Mouse (Mus musculus): ENCODE results near the gene Zfp112. TPM values are rescaled to one million over a fixed set of nuclear protein-coding genes. Genes with fewer than 3 reads are reported as not detected.
A peak's percentile ranks its signal among the peaks of the same experiment; 100 is the strongest.
"Not testable (repeated sequence)": the region's sequence is repeated elsewhere in the genome, so short reads cannot be mapped to it uniquely, and the experiment has no call there.

Gene Zfp112
- total RNA-seq (2021) = 1 to 10 TPM; 5.3 to 5.7 TPM
- long read RNA-seq, experiment 1, partial matches to known transcripts = 0 of 6 reads
- long read RNA-seq, experiment 1, other reads (novel, unspliced or antisense) = 4 of 6 reads
- long read RNA-seq, experiment 2, partial matches to known transcripts = 1 of 6 reads
- long read RNA-seq, experiment 2, other reads (novel, unspliced or antisense) = 4 of 6 reads

GRCm38 (mm10) chr7:24112156-24112856 is at the start of gene Zfp112:
Gene Zfp112, plus strand, starts transcription at chr7:24112314.
- DNase-seq (ENCODE audit: low spot score) = peak; percentile 87

DNA sequence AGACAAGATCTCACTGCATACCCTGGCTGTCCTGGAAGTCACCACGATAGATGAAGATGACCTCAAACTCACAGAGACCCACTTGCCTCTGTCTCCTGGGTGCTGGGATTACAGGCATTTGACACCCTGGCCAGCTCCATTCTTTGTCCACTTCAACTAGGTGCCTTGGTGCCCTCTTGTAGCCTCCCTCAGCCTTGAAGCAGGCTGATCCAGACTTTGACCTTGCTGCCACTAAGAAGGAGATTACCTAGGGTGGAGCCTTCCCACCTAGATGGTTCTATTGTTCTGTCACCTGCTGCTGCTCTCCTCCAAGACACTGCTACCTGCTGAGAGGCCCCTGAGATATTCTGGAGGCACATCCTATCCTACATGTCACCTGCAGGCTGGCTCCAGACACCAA is 37.7 kb upstream of the Zfp112 start:
- not testable (repeated sequence) for DNase-seq (ENCODE audit: low spot score)

GRCm38 (mm10) chr7:24081634-24082431 is 30.3 kb upstream of the Zfp112 start, which contains the start of gene Zfp180:
Gene Zfp180, plus strand, starts transcription at chr7:24081924.
- peak; percentile 97 for DNase-seq (ENCODE audit: low spot score)

DNA sequence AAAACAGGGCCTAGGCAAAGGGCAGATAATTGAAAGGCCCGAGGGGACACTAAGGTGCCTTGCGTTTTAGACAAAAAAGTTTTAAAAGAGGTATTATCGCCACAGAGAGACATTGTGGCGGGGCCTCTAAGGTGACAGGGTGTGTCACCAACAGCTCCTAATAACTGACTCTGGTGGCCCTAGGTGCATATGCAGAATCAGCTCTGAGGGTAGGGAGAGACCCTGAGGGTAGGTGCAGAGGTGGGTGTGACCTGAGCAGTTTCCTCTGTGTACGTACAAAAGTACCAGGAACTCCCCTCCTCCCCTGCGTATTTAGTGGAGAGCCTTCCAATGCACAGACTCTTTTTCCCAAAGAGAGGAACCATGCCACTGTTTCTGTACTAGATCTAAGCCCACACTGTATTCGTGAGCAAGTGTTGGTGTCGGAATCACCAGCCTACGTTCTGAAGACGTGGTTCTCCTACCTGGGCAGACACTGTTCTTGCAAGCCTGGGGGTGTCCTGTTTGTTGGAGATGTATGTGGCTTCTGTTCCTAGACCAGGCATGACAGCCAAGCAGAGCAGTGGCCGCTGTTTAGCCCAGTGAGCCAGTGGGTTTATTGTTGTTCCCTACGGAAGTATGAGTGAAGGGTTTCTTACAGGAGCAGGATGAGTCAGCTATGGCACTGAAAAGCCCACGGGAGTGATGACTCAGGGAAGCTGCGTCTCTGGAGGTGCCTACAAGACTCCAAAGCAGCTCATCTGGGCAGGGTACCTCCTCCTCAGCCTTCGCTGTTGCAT is 29.5 kb upstream of the Zfp112 start:
- DNase-seq (ENCODE audit: low spot score) = no peak

DNA sequence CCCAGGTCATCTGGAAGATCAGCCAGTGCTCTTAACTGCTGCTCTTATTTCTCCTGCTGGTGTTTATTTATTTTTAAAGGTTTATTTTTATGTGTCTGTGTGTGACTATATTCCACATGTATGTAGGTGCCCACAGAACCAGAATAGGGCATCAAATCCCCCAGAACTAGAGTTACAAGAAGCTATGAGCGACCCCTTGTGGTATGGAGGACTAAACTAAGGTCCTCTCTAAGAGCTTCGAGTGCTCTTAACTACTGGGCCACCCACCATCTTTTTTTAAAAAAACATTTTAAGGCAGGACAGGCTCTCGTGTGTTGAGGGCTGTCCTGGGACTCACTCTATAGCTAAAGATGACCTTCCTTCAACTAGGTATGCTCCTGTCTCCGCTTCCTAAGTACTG is 25.2 kb upstream of the Zfp112 start:
- DNase-seq (ENCODE audit: low spot score) = no peak

DNA sequence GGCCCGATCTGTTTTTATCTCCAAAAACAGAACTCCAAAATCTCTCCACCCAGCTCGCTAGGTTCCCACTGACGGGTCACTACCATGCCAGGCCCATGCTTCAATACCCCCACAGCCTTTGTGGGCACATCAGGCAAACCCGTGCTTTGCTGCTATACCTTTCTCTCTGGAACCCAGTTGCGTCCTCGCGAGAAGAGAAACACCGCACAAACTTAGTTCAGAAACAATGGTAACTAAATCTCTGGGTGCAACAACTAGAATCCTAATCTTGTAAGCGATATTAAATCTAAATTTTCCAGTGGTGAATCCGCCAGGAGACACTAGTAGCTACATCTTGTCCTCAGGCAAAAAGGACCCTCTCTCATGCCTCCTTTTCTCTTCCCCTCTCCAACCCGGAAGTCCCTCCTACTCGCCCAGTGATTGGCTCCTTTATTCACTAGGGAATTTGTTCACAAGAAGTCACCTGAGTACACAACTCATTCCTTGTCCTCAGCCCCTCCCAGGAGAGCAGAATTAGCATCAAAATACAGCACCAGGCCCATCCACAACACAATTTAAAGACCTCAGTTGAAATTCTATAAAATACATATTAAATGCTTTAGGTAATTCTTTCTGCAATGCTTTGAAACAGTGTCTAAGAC is 24.5 kb upstream of the Zfp112 start:
- DNase-seq (ENCODE audit: low spot score) = no peak

DNA sequence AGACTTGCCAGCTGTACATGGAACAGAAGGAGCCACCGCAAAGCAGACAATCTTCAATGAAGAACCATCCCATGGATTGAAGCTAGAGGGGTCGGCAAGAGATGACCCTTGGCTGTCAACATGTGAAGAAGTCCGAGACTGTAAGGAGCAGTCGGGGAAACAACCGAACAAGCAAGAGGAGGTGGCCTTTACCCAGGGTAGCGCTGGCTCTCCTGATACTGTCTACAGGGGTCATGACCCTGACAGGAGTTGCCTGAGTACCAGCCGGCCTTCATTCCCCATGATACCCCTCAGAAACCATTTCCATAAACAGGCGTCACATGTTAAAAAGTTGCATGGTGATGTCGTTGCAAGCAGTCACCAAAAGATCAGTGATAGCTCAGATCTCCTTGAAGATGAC is 7.7 kb upstream of the Zfp112 start:
- no peak for DNase-seq (ENCODE audit: low spot score)

GRCm38 (mm10) chr7:24105144-24105703 is 6.9 kb upstream of the Zfp112 start:
- DNase-seq (ENCODE audit: low spot score) = no peak

DNA sequence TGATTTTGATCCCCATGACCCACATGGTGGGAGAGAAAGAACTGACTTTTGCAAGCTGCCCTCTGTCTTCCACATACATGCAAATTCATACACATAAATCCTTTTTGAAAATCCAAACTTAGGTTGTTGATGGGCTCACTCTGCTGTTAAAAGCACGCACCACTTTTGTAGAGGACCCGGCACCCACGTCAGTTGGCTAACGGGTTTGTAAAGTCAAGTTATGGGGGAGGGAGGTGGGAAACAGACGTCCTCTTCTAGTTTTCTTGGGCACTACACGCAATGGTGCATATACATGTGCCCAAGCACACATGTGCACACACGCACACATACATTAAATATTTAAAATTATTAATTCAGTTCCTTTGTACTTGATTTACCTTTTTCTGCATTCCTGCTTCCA is 1.3 kb upstream of the Zfp112 start:
- DNase-seq (ENCODE audit: low spot score) = no peak

DNA sequence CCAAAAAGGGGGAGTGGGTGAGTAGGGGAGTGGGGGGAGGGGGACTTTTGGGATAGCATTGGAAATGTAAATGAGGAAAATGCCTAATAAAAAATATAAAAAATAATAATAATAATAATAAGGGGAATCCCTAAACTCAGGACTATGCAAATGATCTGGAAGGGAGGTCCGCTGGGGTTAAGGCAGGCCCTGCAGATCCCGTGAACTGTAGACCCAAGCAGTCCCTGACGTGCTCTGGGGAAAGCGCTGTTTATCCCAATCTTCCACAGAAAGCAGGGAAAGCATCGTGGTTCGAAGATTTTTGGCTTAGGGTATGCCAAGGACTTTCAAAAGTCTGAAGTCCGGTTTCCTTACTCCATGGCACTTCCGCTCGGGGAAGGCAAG is 350 bp upstream of the Zfp112 start:
- no peak for DNase-seq (ENCODE audit: low spot score)

- peak; percentile 45 for DNase-seq (ENCODE audit: low spot score)
Measured at GRCm38 (mm10) chr7:24113001-24113400, 887 bp downstream of the Zfp112 start.

DNA sequence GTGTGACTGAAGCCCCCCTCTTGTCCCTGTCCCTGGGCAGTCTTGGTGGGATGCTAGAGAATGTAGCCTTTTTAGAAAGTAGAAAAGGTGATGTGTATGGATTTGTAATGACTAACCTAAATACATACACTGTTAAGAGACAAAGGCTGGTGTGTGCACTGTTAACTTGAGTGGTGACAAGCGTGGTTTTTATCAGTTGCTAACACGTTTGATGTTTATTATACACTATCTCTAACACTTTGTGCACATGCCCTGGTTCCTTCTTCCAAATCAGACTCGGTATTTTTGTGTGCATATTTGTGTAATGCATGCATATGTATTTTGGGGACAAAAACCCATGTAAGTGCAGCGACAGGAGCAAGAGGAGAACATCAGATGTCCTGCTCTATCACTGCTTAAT is 4.5 kb downstream of the Zfp112 start:
- DNase-seq (ENCODE audit: low spot score) = no peak

GRCm38 (mm10) chr7:24133425-24133995 is 21.4 kb downstream of the Zfp112 start:
- DNase-seq (ENCODE audit: low spot score) = no peak

DNA sequence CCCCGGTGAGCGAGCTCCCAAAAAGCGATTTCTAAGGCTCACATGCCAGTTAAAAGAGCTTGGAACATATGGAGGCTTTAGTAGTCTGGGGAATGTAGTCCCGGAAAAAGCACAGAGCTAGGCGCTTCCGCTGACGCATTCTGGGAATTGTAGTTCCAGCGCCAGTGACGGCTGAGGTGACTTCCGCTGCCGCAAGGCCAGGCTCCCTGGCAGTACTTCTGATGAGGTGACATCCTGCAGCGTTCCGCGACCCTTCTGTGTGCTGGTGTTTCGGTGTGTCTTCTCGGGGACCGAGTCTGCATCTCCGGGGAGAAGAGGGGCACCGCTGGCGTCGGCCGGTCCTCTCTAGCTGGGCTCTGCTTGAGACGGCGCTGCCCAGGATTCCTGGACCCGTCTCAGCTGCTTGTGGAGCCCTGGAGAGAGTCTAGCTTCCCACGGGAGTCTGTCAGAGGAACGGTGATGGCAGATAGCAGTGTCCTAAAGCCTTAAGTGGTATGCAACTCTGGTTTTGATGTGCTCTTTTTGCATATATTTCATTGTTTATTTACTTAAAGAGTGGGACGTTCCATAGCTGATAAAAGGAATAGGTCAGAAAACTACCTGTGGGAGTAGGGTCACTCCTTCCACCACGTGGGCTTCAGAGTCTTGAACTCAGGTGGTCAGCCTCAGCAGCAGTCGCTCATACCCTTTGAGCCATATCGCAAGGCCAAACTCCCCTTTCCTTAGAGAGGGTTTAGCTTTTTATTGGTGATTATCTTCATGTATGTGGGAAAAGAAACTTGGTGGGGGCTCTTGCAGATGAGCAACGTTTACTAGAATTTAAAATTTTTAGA is 22.1 kb downstream of the Zfp112 start, which contains the start of gene Zfp235:
Gene Zfp235 (plus strand): TSS at position 174 of the 833 bp plus-strand sequence.
- peak; percentile 89 for DNase-seq (ENCODE audit: low spot score)

DNA sequence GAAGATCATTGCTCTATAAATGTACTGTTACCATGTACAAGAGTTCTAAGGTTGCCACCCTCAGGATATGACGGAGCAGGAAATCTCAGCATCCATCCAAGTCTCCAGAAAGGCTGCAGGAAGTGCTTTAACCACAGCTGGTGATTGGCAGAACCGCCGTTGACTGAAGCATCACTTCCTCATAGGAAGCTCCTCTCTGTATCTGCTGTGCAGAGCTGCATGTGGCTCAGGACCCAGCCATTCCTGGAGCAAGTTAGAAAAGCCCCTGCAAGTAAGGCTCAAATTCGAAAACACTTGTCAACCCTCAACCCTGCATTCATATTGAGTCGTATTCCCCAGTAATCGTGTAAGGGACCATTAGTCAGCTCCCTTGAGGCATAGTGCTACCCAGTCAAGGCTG is 30.5 kb downstream of the Zfp112 start:
- DNase-seq (ENCODE audit: low spot score) = no peak

DNA sequence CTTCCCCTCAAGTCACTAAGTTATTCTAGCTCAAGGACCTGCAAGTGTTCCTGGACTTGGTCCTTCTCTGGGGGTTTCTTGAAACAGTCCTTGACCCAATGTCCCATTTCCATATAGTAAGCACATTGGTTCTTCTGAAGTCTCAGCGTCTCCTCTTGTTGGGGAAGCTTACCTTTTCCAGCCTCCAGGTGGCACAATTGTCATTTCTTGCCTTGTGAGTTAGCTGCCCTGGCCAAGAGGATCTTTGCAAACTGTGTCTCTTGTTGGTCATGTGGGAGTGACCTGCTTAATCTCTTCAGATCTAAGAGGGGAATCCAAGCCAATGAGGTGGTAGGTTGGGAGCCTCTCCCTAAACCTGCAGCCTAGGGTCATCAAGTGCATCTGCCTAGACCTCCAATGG is 41.2 kb downstream of the Zfp112 start:
- no peak for DNase-seq (ENCODE audit: low spot score)

GRCm38 (mm10) chr7:24172191-24172590 is 60.1 kb downstream of the Zfp112 start:
- DNase-seq (ENCODE audit: low spot score) = no peak

- DNase-seq (ENCODE audit: low spot score) = peak; percentile 21
Measured at GRCm38 (mm10) chr7:24174618-24175336, 62.7 kb downstream of the Zfp112 start, which contains the start of gene Zfp114. Gene Zfp114, plus strand, starts transcription at chr7:24175060.

- no peak for DNase-seq (ENCODE audit: low spot score)
Measured at GRCm38 (mm10) chr7:24175337-24175711, 63.2 kb downstream of the Zfp112 start.

Data from gastrocnemius, adult 18-20 months (tissue).